Mouse (Mus musculus) bone marrow macrophage, adult 2 months (primary cell): ENCODE measurements around the gene Cd34.

ENCODE experiments used
- CTCF ChIP-seq: IDR thresholded peaks from 2 replicates; pipeline ENCODE4 v1.5.1; 2012; ENCODE audit warnings: low read depth, mild to moderate bottlenecking, low read length, moderate library complexity
- POLR2A ChIP-seq: IDR thresholded peaks from 2 replicates; pipeline ENCODE4 v1.6.1; 2012; ENCODE audit warnings: mild to moderate bottlenecking, low read depth, low read length, borderline replicate concordance

DNA sequence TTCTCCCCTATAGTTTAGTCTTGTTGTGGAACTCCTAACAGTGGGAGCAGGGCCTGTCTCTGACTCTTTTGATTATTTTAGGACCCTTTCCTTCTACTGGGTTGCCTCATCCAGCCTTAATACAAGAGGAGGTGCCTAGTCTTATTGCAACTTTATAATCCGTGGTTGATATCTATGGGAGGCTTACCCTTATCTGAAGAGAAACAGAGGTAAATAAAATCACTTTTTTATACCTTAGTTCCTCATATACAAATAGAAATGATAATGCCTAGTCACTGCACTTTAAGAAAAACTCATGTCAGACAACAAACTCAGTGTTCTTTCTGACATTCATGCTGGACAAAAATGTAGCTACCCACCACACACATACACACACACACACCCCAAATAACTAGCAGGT, 44.1 kb upstream of the Cd34 start:
- TF ChIP-seq CTCF = no peak
- TF ChIP-seq POLR2A = no peak
